Mouse (Mus musculus): ENCODE results near the gene Izumo1.

The Izumo1 gene

GRCm38 (mm10) chr7:45617042-45617695 lies 4.4 kb upstream of the Izumo1 start, which contains the start of gene Fut1:
Gene Fut1, plus strand, starts transcription at chr7:45617289.
- in situ Hi-C loops (cut with MboI, MseI), result no loop called here

GRCm38 (mm10) chr7:45618316-45618715 lies 3.3 kb upstream of the Izumo1 start:
- in situ Hi-C loops (cut with MboI, MseI), result no loop called here

- in situ Hi-C loops (cut with MboI, MseI), result no loop called here
Measured at GRCm38 (mm10) chr7:45619592-45619991, 2.0 kb upstream of the Izumo1 start.

GRCm38 (mm10) chr7:45623507-45623906 lies 1.9 kb downstream of the Izumo1 start:
- in situ Hi-C loops (cut with MboI, MseI), result no loop called here

GRCm38 (mm10) chr7:45624718-45625117 lies 3.1 kb downstream of the Izumo1 start:
- in situ Hi-C loops (cut with MboI, MseI), result no loop called here

- in situ Hi-C loops (cut with MboI, MseI), result no loop called here
Measured at GRCm38 (mm10) chr7:45625481-45625880, 3.9 kb downstream of the Izumo1 start.

GRCm38 (mm10) chr7:45626571-45627076 lies 5.0 kb downstream of the Izumo1 start:
- in situ Hi-C loops (cut with MboI, MseI), result no loop called here

GRCm38 (mm10) chr7:45627261-45627660 lies 5.7 kb downstream of the Izumo1 start, which contains the start of gene Rasip1:
Gene Rasip1, plus strand, starts transcription at chr7:45627488.
- in situ Hi-C loops (cut with MboI, MseI), result no loop called here

- in situ Hi-C loops (cut with MboI, MseI), result no loop called here
Measured at GRCm38 (mm10) chr7:45628364-45629294, 7.0 kb downstream of the Izumo1 start.

GRCm38 (mm10) chr7:45630064-45630907 lies 8.7 kb downstream of the Izumo1 start:
- in situ Hi-C loops (cut with MboI, MseI), result no loop called here

- in situ Hi-C loops (cut with MboI, MseI), result no loop called here
Measured at GRCm38 (mm10) chr7:45632499-45632898, 10.9 kb downstream of the Izumo1 start.

- in situ Hi-C loops (cut with MboI, MseI), result no loop called here
Measured at GRCm38 (mm10) chr7:45634946-45635681, 13.5 kb downstream of the Izumo1 start.

- in situ Hi-C loops (cut with MboI, MseI), result no loop called here
Measured at GRCm38 (mm10) chr7:45635711-45636688, 14.4 kb downstream of the Izumo1 start.

GRCm38 (mm10) chr7:45637710-45638109 lies 16.1 kb downstream of the Izumo1 start:
- in situ Hi-C loops (cut with MboI, MseI), result no loop called here

GRCm38 (mm10) chr7:45638623-45639401 lies 17.2 kb downstream of the Izumo1 start:
- in situ Hi-C loops (cut with MboI, MseI), result no loop called here

GRCm38 (mm10) chr7:45639561-45640027 lies 18.0 kb downstream of the Izumo1 start, which contains the start of gene Mamstr:
Gene Mamstr, plus strand, starts transcription at chr7:45639977.
- in situ Hi-C loops (cut with MboI, MseI), result no loop called here

- in situ Hi-C loops (cut with MboI, MseI), result no loop called here
Measured at GRCm38 (mm10) chr7:45640191-45640957, 18.8 kb downstream of the Izumo1 start.

Measured in T-helper 2 cell (primary cell).